Mouse (Mus musculus) kidney, adult 2 months (tissue): ENCODE measurements at regions not wholly inside any gene's neighbourhood (a gene's known extent, or its start where the extent isn't known, plus 50 kb on each side); places are given as distances from the start of the nearest gene placed in this dataset.

ENCODE experiments used
- CTCF ChIP-seq: fragments of 200-500 bp; conservative IDR thresholded peaks from 2 replicates; pipeline ENCODE4 v1.5.1; 2011; ENCODE audit warnings: low read depth, mild to moderate bottlenecking, control low read depth, low read length, moderate library complexity, mixed read lengths; ENCODE audit not compliant: insufficient read depth, insufficient read length
- POLR2A ChIP-seq: fragments of 200-500 bp; IDR thresholded peaks from one replicate; pipeline ENCODE4 v1.6.1; 2011; ENCODE audit warnings: low read depth, low read length, control low read depth

DNA sequence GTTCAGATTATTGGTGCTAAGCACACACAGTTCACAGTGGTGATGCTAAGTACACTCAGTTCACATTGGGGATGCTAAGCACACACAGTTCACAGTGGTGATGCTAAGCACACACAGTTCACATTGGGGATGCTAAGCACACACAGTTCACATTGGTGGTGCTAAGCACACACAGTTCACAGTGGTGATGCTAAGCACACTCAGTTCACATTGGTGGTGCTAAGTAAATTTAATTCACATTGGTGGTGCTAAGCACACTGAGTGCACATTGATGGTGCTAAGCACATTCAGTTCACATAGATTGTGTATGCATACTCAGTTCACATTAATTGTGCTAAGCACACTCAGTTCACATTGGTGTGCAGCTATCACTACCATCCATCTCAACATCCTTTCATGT lies 89.8 kb downstream of the Qdpr start:
- TF ChIP-seq CTCF (no peak), POLR2A (no peak)
